Mouse (Mus musculus): Measurements from ENCODE around the gene Klra2. TPM values are rescaled to one million over a fixed set of nuclear protein-coding genes. Genes with fewer than 3 reads are reported as not detected.

The Klra2 gene
- polyA plus RNA-seq, 1 experiment from 2014 or later: not detected

DNA sequence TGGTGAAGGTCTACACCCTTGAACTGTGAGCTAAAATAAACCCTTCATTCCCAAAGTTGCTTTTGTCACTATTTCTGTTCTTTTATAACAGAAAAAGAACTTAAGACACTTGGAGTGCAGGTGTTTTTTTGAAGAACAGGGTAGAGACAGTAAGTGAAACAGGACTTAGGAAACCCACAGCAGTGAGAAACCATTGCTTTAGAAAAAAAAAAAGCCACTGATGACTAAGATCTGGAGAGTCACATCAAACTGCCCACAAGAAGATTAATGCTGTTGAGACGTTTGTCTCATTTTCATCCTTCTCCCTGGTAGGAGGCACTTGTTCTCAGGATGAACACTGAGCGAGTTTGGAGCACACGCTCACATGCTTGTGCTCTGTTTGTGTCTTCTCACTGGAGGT, 14.8 kb upstream of the Klra2 start:
- WGBS: 83% methylated on average over 3 of the region's 3 CpGs
- no peaks in the 10 kb centered on the region for H3K36me3 ChIP-seq
- DNase-seq (ENCODE audit: low spot score): no peak
- H3K27me3 ChIP-seq (ENCODE audit: insufficient read depth, poor library complexity, severe bottlenecking): no peaks in the 10 kb centered on the region
- peaks cover 6% of the 10 kb centered on the region for H3K9me3 ChIP-seq
- no peak overlapping the region for H3K27ac ChIP-seq
- no peak overlapping the region for H3K4me3 ChIP-seq
- H3K4me1 ChIP-seq (replicated peaks): no peaks in the 10 kb centered on the region

DNA sequence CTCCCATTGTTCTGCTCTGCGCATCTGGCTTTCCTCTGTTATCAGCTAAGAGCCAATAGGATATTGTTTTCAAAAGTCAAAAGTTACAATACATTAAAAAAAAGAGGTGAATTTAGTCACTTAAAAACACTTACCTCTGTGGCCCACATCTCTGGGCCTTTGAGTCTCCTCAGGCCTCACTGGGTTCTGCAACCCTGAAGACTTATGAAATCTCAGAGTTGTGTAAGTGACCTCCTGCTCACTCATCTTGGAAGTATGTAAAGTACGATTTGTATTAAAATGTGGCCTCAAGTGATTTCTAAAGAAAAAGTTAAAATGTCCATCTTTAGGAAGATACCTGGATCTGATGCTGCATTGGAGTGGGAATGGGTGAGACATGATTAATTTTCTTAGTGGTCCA, 2.1 kb downstream of the Klra2 start:
- no peak for DNase-seq (ENCODE audit: low spot score)
- Histone ChIP-seq H3K36me3 (no peaks in the 10 kb centered on the region), H3K27me3 (ENCODE audit: insufficient read depth, poor library complexity, severe bottlenecking) (no peaks in the 10 kb centered on the region), H3K4me1 (replicated peaks) (no peaks in the 10 kb centered on the region), H3K27ac (no peak overlapping the region), H3K9me3 (no peaks in the 10 kb centered on the region), H3K4me3 (no peak overlapping the region)
- 77% methylated on average over 2 of the region's 2 CpGs for WGBS

Other genes starting within 250 kb of the Klra2 start
- gene Magohb, start 45.9 kb upstream of the Klra2 start, polyA plus RNA-seq (2016; fragmentation: Nextera tagmentation; extraction: Ambion mirVana): 50.7 and 51.3 TPM in 2 replicates
- gene Styk1, start 106.2 kb upstream of the Klra2 start, polyA plus RNA-seq (2016; fragmentation: Nextera tagmentation; extraction: Ambion mirVana): 0.31 and 0.41 TPM in 2 replicates
- 20.9 and 39.8 TPM in 2 replicates for gene Ybx3, start 141.1 kb upstream of the Klra2 start, polyA plus RNA-seq (2016; fragmentation: Nextera tagmentation; extraction: Ambion mirVana)
- gene 5430401F13Rik, start 239.0 kb upstream of the Klra2 start, polyA plus RNA-seq (2016; fragmentation: Nextera tagmentation; extraction: Ambion mirVana): not detected in 2 replicates
- gene Gm6619, start 239.0 kb upstream of the Klra2 start, polyA plus RNA-seq (2016; fragmentation: Nextera tagmentation; extraction: Ambion mirVana): not detected in 2 replicates

All from hindbrain, embryonic 10.5 days (tissue).